Mouse (Mus musculus): ENCODE measurements around the gene Ift22. TPM values are rescaled to one million over a fixed set of nuclear protein-coding genes. Genes with fewer than 3 reads are reported as not detected.
A peak's percentile ranks its signal among the peaks of the same experiment; 100 is the strongest.

Ift22 gene
- polyA plus RNA-seq (2014; fragmentation: Nextera tagmentation; extraction: Ambion mirVana): 85.0 and 86.7 TPM in 2 replicates

DNA sequence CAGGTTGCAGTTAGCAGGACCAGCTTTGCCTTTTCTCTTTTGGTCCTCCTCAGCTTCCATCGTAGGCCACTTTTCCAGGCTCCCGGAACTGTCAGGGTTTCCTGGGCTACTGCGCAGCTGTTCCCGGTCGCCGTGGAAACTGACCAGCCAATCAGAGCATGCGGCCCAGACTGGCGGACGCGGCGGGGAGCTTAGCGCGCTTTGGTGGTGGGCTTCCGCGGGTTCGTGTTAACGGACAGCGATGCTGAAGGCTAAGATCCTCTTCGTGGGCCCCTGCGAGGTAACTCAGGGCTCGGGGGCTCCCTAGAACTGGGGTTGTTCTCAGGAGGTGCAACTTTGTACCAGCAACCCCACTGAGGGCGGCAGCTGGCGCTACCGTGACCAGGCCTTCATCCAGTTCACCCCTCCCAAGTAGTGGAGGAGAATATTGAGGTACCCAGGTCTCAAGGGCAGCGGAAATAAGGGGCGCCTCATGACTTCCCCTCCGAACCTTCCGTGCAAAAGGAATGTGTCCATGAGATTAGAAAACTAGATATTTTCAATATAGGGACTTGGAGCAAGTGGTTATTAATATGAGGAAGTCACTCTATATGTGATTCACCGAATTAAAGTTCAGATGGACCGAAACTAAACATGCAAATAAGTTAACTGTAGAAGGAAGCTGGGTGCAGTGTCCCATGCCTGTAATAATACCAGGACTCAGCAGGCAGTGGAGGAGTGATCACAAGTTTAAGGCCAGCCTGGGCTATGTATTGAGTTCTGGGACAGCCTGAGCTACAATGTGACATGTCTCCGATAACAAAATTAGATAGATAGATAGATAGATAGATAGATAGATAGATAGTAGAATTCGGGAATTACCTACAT lies at the start of gene Ift22:
TSS of gene Ift22 (plus strand) at position 160 of the 867 bp plus-strand sequence.
- Histone ChIP-seq H3K9ac (ENCODE audit: low read depth, low read length) (peak within 1 kb of the TSS; percentile 68), H3K4me1 (ENCODE audit: control insufficient read depth, insufficient read depth, low read length) (0 out of 2 replicates have a peak, but pooled peaks cover 4% of the 10 kb centered on the region), H3K36me3 (ENCODE audit: control insufficient read depth, insufficient read depth, low read length) (peaks cover 23% of the 10 kb centered on the region), H3K27me3 (ENCODE audit: control insufficient read depth, insufficient read depth, low read length) (no peaks in the 10 kb centered on the region), H3K9me3 (ENCODE audit: control insufficient read depth, low read length) (no peaks in the 10 kb centered on the region), H3K4me3 (ENCODE audit: low read length) (peak within 1 kb of the TSS; percentile 73), H3K27ac (ENCODE audit: low read depth, low read length) (no peak within 1 kb of the TSS), H3K4me2 (replicated peaks; ENCODE audit: low read depth, low read length) (peak within 1 kb of the TSS; percentile 59)
- ATAC-seq (ENCODE audit: low FRiP score, low TSS enrichment): peak; percentile 94
- WGBS: 9% methylated on average over 32 of the region's 32 CpGs

DNA sequence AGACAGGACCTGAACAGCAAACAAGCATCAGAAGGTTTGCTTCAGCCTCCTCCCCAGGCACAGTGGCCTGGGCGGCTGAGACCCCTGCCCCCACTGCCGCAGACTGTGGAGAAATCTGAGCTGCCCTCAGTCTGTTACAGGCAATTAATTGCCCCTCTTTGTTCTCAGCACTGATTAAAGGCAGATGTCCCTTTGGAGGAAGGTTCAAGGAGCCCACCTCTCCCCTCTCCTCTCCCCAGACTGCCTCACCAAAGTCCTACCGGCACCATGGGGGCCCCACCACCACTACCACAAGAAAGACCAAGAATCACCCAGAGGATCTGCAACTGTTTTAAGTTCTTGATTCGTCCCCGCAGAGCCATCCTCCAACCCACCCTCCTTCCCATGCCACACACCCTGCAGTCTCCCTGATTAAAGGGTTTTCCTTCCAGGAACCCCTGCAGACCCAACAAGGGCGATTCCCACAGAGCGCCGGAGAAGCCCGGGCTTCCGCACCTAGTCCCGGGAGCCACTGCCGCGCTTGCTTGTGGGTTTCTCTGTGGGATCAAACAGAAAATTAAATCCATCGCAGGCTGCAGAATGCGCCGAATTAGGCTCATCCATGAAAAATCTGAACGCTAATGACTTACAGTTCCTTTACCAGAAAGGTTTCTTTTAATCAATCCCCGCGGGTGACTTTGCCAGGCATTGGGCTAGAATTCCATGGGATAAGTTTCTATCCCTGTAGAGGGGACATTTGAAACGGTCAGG lies 46.6 kb upstream of the Ift22 start:
- Histone ChIP-seq H3K4me3 (ENCODE audit: low read length) (peak overlapping the region; percentile 21; the same call in 1 of the 2 replicates), H3K9ac (ENCODE audit: low read depth, low read length) (peak overlapping the region; percentile 57; the same call in 1 of the 2 replicates), H3K27ac (ENCODE audit: low read depth, low read length) (peak overlapping the region; percentile 98), H3K27me3 (ENCODE audit: control insufficient read depth, insufficient read depth, low read length) (no peaks in the 10 kb centered on the region), H3K36me3 (ENCODE audit: control insufficient read depth, insufficient read depth, low read length) (no peaks in the 10 kb centered on the region), H3K9me3 (ENCODE audit: control insufficient read depth, low read length) (no peaks in the 10 kb centered on the region), H3K4me1 (ENCODE audit: control insufficient read depth, insufficient read depth, low read length) (peaks cover 44% of the 10 kb centered on the region), H3K4me2 (replicated peaks; ENCODE audit: low read depth, low read length) (peak overlapping the region; percentile 46)
- 4% methylated on average over 20 of the region's 20 CpGs for WGBS
- peak; percentile 73 for ATAC-seq (ENCODE audit: low FRiP score, low TSS enrichment)

DNA sequence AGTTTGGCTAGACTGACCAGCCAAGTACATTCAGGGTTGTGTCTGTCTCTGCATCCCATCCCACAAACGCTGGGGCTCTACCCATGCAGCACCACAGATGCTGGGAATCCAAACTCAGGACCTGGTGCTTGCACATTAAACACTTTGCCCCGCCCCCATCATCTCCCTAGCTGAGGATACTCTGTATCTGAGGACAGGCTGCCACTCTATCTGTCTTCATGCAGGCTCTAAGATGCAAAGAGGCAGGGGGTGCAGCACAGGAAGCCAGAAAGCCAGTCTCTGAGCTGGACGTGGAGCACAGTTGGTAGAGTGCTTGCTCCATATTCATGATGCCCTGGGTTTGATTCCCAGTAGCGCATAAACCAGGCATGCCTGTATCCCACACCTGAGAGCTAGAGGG lies 45.1 kb upstream of the Ift22 start:
- Histone ChIP-seq H3K9me3 (ENCODE audit: control insufficient read depth, low read length) (no peaks in the 10 kb centered on the region), H3K4me2 (replicated peaks; ENCODE audit: low read depth, low read length) (no peak overlapping the region), H3K27ac (ENCODE audit: low read depth, low read length) (peak overlapping the region; percentile 98), H3K4me3 (ENCODE audit: low read length) (no peak overlapping the region), H3K27me3 (ENCODE audit: control insufficient read depth, insufficient read depth, low read length) (no peaks in the 10 kb centered on the region), H3K9ac (ENCODE audit: low read depth, low read length) (peak overlapping the region; percentile 48; the same call in 1 of the 2 replicates), H3K36me3 (ENCODE audit: control insufficient read depth, insufficient read depth, low read length) (no peaks in the 10 kb centered on the region), H3K4me1 (ENCODE audit: control insufficient read depth, insufficient read depth, low read length) (peaks cover 44% of the 10 kb centered on the region)
- 39% methylated on average over 4 of the region's 4 CpGs for WGBS
- no peak for ATAC-seq (ENCODE audit: low FRiP score, low TSS enrichment)

DNA sequence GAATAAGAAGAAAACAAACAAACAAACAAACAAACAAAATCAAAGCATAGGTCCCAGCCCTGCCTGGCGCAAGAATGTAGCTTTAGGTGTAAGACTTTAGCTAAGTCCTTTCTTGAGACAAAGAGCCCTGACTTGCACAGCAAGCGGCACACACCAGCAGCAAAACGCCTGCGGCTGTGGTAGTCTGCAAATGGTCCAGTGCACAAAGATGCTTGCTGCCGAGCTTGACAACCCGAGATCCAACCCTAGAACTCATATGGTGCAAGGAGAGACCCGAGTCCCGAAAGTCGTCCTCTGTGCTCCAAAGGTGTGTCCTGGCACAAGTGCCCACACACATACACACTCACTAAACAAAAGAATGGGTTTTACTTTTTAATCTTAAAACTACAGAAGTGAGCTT lies 44.7 kb upstream of the Ift22 start:
- H3K4me1 ChIP-seq (ENCODE audit: control insufficient read depth, insufficient read depth, low read length): peaks cover 44% of the 10 kb centered on the region
- no peak overlapping the region; the same call in 1 of the 2 replicates for H3K4me2 ChIP-seq (replicated peaks; ENCODE audit: low read depth, low read length)
- H3K9me3 ChIP-seq (ENCODE audit: control insufficient read depth, low read length): no peaks in the 10 kb centered on the region
- peak overlapping the region; percentile 98 for H3K27ac ChIP-seq (ENCODE audit: low read depth, low read length)
- no peaks in the 10 kb centered on the region for H3K36me3 ChIP-seq (ENCODE audit: control insufficient read depth, insufficient read depth, low read length)
- WGBS: 27% methylated on average over 9 of the region's 9 CpGs
- H3K9ac ChIP-seq (ENCODE audit: low read depth, low read length): peak overlapping the region; percentile 48
- H3K27me3 ChIP-seq (ENCODE audit: control insufficient read depth, insufficient read depth, low read length): no peaks in the 10 kb centered on the region
- H3K4me3 ChIP-seq (ENCODE audit: low read length): no peak overlapping the region
- no peak for ATAC-seq (ENCODE audit: low FRiP score, low TSS enrichment)

DNA sequence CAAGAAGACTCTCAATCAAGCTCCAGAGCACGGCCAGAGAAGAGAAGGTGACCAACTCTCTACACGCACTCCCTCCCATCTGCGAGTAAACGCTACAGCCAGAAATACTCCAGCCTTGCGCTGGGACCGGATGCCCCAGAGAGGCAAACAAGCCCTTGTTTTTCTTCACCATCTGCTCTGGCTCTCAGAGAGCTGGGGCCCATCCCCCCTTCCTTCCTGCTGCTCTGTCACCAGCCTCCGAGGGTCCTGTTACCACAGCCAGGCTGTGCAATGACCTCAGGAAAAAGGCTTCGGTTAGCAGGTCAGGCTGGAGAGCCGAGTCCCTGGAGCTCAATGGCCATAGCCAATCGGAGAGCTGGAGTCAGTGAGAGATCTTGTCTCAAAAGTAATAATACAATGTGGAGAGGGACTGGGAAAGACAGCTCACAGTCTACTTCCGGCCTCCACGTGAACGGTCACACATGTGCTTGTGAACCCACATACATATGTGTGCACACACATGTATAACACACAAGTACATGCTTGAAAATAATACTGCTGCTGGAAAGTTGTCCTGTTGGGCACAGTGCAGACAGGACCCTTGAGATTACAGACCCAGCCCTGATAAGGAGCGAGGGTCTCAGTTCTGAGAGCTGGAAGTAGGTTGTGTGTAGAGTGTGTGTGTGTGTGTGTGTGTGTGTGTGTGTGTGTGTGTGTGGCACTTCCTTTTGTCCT lies 43.8 kb upstream of the Ift22 start:
- Histone ChIP-seq H3K9ac (ENCODE audit: low read depth, low read length) (peak overlapping the region; percentile 48), H3K4me2 (replicated peaks; ENCODE audit: low read depth, low read length) (no peak overlapping the region; the same call in 1 of the 2 replicates), H3K27ac (ENCODE audit: low read depth, low read length) (peak overlapping the region; percentile 98), H3K4me3 (ENCODE audit: low read length) (no peak overlapping the region), H3K27me3 (ENCODE audit: control insufficient read depth, insufficient read depth, low read length) (no peaks in the 10 kb centered on the region), H3K36me3 (ENCODE audit: control insufficient read depth, insufficient read depth, low read length) (no peaks in the 10 kb centered on the region), H3K9me3 (ENCODE audit: control insufficient read depth, low read length) (no peaks in the 10 kb centered on the region), H3K4me1 (ENCODE audit: control insufficient read depth, insufficient read depth, low read length) (peaks cover 45% of the 10 kb centered on the region)
- 3% methylated on average over 14 of the region's 14 CpGs for WGBS
- peak; percentile 90 for ATAC-seq (ENCODE audit: low FRiP score, low TSS enrichment)

DNA sequence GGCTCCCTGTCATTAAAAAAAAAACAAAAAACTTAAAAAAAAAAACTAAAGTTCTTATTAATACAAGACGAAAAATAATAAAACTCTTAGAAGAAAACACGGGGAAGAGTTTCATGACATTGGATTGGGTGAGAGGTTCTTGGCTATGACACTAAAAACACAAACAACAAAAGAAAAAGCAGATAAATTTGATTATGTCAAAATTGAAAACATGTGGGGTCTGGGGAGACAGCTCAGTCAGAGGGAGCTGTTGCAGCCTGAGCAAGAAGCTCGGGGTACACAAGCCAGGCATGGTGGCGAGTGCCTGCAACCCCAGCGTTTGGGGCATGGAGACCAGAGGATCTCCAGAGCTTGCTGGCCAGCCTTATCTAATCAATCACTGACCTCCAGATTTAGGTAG lies 40.2 kb upstream of the Ift22 start:
- Histone ChIP-seq H3K4me3 (ENCODE audit: low read length) (no peak overlapping the region), H3K27me3 (ENCODE audit: control insufficient read depth, insufficient read depth, low read length) (no peaks in the 10 kb centered on the region)
- ATAC-seq (ENCODE audit: low FRiP score, low TSS enrichment): no peak

DNA sequence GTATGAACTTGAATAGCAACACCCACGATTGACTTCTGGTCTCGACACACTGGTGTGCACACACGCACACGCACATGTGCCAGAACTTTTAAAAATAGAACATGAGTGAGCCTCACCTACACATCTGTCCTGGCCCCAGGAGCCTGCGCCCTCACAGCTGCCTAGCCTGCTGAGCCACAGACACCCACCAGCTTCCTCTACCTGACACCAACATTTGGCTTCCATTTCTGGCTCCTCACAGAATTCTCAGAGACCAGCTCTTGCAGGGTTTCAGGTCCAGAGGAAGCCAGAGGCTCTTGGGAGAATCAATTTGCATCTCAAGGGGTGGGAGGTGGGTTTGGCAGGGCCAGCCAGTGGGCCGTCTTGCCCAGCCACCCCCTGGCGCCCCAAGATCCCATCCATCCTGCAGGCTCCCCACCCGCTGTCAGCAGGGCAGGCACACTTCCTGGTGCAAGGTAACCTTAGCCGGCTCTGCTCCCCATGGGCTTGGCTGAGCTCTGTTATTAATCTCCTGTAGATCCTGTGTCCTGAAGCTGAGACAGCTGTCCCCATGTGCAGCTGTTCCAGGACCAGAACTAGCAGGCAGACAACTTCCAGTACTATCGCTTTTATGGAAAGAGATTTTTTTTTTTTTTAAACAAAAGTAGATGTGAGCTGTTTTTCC lies 38.4 kb upstream of the Ift22 start:
- Histone ChIP-seq H3K9me3 (ENCODE audit: control insufficient read depth, low read length) (no peaks in the 10 kb centered on the region), H3K4me3 (ENCODE audit: low read length) (no peak overlapping the region), H3K9ac (ENCODE audit: low read depth, low read length) (no peak overlapping the region), H3K36me3 (ENCODE audit: control insufficient read depth, insufficient read depth, low read length) (no peaks in the 10 kb centered on the region), H3K4me1 (ENCODE audit: control insufficient read depth, insufficient read depth, low read length) (peaks cover 12% of the 10 kb centered on the region), H3K27ac (ENCODE audit: low read depth, low read length) (peak overlapping the region; percentile 66), H3K4me2 (replicated peaks; ENCODE audit: low read depth, low read length) (no peak overlapping the region; the same call in 1 of the 2 replicates), H3K27me3 (ENCODE audit: control insufficient read depth, insufficient read depth, low read length) (no peaks in the 10 kb centered on the region)
- peak; percentile 90 for ATAC-seq (ENCODE audit: low FRiP score, low TSS enrichment)
- WGBS: 40% methylated on average over 10 of the region's 10 CpGs

More for the DNA sequence above, 40.2 kb upstream of the Ift22 start:
- Histone ChIP-seq H3K4me2 (replicated peaks; ENCODE audit: low read depth, low read length) (no peak overlapping the region), H3K9ac (ENCODE audit: low read depth, low read length) (no peak overlapping the region), H3K27ac (ENCODE audit: low read depth, low read length) (no peak overlapping the region), H3K4me1 (ENCODE audit: control insufficient read depth, insufficient read depth, low read length) (peaks cover 31% of the 10 kb centered on the region), H3K9me3 (ENCODE audit: control insufficient read depth, low read length) (no peaks in the 10 kb centered on the region), H3K36me3 (ENCODE audit: control insufficient read depth, insufficient read depth, low read length) (no peaks in the 10 kb centered on the region)
- 77% methylated on average over 5 of the region's 5 CpGs for WGBS

DNA sequence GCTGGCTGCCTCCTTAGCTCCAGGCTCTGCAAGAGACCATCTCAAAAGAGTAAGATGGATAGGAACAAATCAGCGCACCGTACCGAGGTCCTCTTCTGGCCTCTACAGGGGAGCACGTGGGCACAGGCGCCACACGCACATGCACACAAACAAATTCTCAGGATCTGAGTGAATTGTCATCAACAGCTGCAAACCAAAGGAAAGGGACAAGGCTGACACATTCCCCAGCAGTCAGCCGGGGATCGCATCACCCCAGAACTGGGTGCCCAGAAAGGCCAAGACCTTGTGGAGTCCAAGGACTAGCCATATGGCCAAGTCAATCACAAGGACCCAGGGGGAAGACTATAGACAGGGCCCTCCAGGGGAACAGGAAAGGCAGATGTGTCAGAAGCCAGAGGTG lies 35.5 kb upstream of the Ift22 start:
- no peaks in the 10 kb centered on the region for H3K9me3 ChIP-seq (ENCODE audit: control insufficient read depth, low read length)
- no peak overlapping the region for H3K27ac ChIP-seq (ENCODE audit: low read depth, low read length)
- no peaks in the 10 kb centered on the region for H3K27me3 ChIP-seq (ENCODE audit: control insufficient read depth, insufficient read depth, low read length)
- H3K4me1 ChIP-seq (ENCODE audit: control insufficient read depth, insufficient read depth, low read length): peaks cover 7% of the 10 kb centered on the region; the same call in 1 of the 2 replicates
- H3K4me2 ChIP-seq (replicated peaks; ENCODE audit: low read depth, low read length): no peak overlapping the region
- 50% methylated on average over 8 of the region's 8 CpGs for WGBS
- H3K9ac ChIP-seq (ENCODE audit: low read depth, low read length): no peak overlapping the region
- no peak for ATAC-seq (ENCODE audit: low FRiP score, low TSS enrichment)
- H3K36me3 ChIP-seq (ENCODE audit: control insufficient read depth, insufficient read depth, low read length): peaks cover 2% of the 10 kb centered on the region; the same call in 1 of the 2 replicates
- no peak overlapping the region for H3K4me3 ChIP-seq (ENCODE audit: low read length)

Data from kidney, embryonic 14.5 days (tissue).